Mouse (Mus musculus) hindbrain, postnatal 0 days (tissue): ENCODE data around the gene Tacc2. TPM values are rescaled to one million over a fixed set of nuclear protein-coding genes. Genes with fewer than 3 reads are reported as not detected.
"Not testable (repeated sequence)": the region's sequence is repeated elsewhere in the genome, so short reads cannot be mapped to it uniquely, and the experiment has no call there.

Source experiments
- ATAC-seq: fragments of 200-750 bp; cut with Nextera tagmentation; 2 replicates; pipeline ENCODE4 v1.8.0; 2017; ENCODE audit warnings: mild to moderate bottlenecking, moderate TSS enrichment, moderate library complexity
- DNase-seq: peaks from one replicate; pipeline ENCODE4 v3.0.0-alpha.2; 2015; ENCODE audit warnings: low spot score
- H3K27ac ChIP-seq: fragments of 300-500 bp; sonication (generic); 2 replicates; pipeline ENCODE4 v1.5.1; 2014; ENCODE audit warnings: mild to moderate bottlenecking
- H3K27me3 ChIP-seq: fragments of 300-500 bp; sonication (generic); 2 replicates; pipeline ENCODE4 v1.6.1; 2014; ENCODE audit warnings: low read length, mixed read lengths; ENCODE audit not compliant: insufficient read depth
- H3K36me3 ChIP-seq: fragments of 300-500 bp; sonication (generic); 2 replicates; pipeline ENCODE4 v1.6.1; 2014; ENCODE audit warnings: low read length, mixed read lengths; ENCODE audit not compliant: insufficient read depth
- H3K4me1 ChIP-seq: fragments of 300-500 bp; sonication (generic); 2 replicates; pipeline ENCODE4 v1.6.1; 2014; ENCODE audit warnings: antibody characterized with exemption, low read length, mixed read lengths; ENCODE audit not compliant: insufficient read depth
- H3K4me2 ChIP-seq: fragments of 300-500 bp; sonication (generic); 2 replicates; pipeline ENCODE4 v1.6.1; 2014; ENCODE audit warnings: low read depth, mild to moderate bottlenecking, low read length, moderate library complexity, mixed read lengths
- H3K4me3 ChIP-seq: fragments of 300-500 bp; sonication (generic); 2 replicates; pipeline ENCODE4 v1.5.1; 2014; ENCODE audit warnings: low read length
- H3K9ac ChIP-seq: fragments of 300-500 bp; sonication (generic); replicated peaks from 2 replicates; pipeline ENCODE4 v1.6.1; 2014; ENCODE audit warnings: mild to moderate bottlenecking, low read length, moderate library complexity, mixed read lengths
- H3K9me3 ChIP-seq: fragments of 300-500 bp; sonication (generic); 2 replicates; pipeline ENCODE4 v1.6.1; 2016; ENCODE audit warnings: low read length, mixed read lengths
- CTCF ChIP-seq: IDR thresholded peaks from 2 replicates; pipeline ENCODE4 v1.5.1; 2016; ENCODE audit warnings: antibody characterized with exemption, control low read depth, low read depth
- WGBS: fragments of 180-500 bp; shearing (Covaris S2); extraction: QIAGEN DNeasy Blood & Tissue Kit; methylation state at CpG from one replicate; pipeline ENCODE4 v1.1.7; 2014; 5-methylcytosine and 5-hydroxymethylcytosine counted together
- polyA plus RNA-seq: library from polyadenylated mRNA; unstranded; fragments of >200 nt; fragmentation: Nextera tagmentation; extraction: Ambion mirVana; gene quantifications from 2 replicates; pipeline ENCODE4 v1.2.1, GENCODE M21; 2015
- total RNA-seq: library from RNA; depleted of rRNA; stranded (reverse); fragments of >200 nt; gene quantifications from 2 replicates; pipeline ENCODE4 v1.2.3, GENCODE M21; 2014; rRNA removed

Tacc2 gene
- total RNA-seq = 37.9 and 38.4 TPM in 2 replicates
- polyA plus RNA-seq = 46.0 and 51.8 TPM in 2 replicates

DNA sequence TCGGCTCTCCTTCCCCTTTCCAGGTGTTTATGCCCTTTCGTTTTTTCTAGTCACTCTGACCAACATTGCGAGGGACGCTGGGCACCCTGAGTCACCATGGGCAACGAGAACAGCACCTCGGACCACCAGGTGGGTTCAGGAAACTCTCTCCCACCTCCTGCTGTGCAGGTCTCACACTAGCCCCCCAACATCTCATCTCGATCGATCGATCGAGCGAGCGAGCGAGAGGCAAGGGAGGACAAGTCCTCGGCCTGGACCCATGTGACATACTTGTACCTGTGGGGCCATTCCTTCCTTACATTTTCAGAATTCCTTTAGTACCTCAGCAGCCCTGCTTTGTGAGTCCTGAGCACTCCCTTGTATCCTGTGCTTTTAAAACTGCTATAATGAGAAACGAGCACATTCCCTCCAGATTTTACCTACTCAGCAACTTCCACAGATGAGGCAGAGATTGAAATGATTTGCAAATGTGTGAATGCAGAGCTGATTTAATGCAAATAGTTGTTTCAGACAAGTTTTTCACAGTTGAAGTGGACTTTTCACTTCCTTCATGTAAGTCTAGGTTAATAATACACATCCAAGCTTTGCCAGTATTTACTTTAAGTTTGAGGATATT, at the start of gene Tacc2:
Tacc2 (plus strand) TSS at position 51 of the 616 bp plus-strand sequence.
- Histone ChIP-seq H3K9me3 (no peaks in the 10 kb centered on the region), H3K27ac (no peak within 1 kb of the TSS), H3K27me3 (no peaks in the 10 kb centered on the region), H3K36me3 (no peaks in the 10 kb centered on the region), H3K4me1 (no peaks in the 10 kb centered on the region), H3K9ac (no peak within 1 kb of the TSS), H3K4me2 (peak within 1 kb of the TSS; percentile 38), H3K4me3 (no peak within 1 kb of the TSS)
- no peak for TF ChIP-seq CTCF
- no peak for DNase-seq
- WGBS = 53% methylated on average over 15 of the region's 15 CpGs
- no peak for ATAC-seq

DNA sequence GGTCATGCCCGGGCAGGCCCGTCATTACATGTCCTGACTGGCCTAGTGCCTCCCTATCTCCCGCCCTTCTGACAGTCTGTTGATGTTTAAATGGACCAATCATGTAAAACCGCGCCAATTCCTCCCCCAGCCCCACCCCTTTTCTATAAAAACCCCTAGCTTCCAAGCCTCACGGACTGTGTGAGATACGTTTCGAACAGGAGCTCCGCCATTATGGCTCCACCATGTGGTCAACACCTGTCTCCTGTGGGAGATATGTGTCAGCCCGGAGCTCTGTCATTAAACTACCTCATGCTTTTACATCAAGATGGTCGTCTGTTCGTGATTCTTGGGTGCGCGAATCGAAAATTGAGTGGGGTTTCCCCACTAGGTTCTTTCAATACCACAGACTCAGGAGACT, 46.1 kb upstream of the Tacc2 start:
- H3K4me3 ChIP-seq, H3K9ac ChIP-seq, ATAC-seq, H3K36me3 ChIP-seq, H3K4me2 ChIP-seq, H3K27me3 ChIP-seq, DNase-seq, H3K27ac ChIP-seq, H3K9me3 ChIP-seq, H3K4me1 ChIP-seq: not testable (repeated sequence)
- 95% methylated on average over 14 of the region's 15 CpGs for WGBS

DNA sequence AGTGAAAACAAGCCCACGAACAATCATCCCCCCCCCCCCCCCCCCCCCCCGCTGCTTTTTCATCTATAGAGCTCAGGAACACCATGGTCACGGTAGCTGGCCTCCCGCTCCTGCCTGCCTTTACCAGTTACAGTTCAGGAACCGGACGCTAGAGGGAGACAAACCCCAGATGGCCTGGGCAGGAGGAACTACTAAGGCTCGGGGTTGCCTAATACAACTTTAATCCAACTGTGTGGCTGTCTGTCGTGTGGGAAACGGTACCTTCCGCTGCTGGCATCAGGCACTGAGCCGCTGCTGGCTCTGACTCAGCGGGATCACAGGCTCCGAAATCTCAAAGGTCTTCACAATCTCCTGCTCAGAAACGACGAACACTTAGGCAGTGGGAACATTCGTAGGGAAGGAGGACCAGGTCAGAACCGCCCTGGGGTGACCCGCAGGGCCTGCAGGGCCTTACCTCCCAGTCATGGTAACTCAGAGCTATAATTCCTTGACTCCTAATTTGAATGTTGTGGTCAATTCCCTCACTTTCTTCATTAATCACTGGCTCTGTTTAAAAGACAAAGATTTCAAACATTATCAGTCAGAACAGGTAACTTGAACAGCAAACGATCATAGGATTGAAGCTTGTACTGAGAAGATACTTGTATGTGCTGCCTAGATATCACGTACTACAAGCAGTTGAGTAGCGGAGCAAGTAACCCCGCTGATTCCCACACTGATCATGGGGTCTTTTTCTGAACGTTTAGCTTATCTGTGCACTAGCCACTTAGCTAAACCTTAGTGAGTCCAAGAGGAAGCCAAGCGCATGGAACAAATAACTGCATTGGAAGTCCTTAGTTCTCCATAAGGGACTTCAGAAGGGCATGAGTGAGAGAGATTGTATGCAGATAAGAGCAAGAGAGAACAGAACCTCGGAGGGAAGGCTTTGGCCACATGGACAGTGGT, 43.6 kb upstream of the Tacc2 start:
- TF ChIP-seq CTCF = peak; percentile 94
- H3K9ac ChIP-seq = no peak overlapping the region
- peaks cover 23% of the 10 kb centered on the region; the same call in 1 of the 2 replicates for H3K36me3 ChIP-seq
- H3K4me3 ChIP-seq = no peak overlapping the region
- ATAC-seq (peak; percentile 85), DNase-seq (peak; percentile 89)
- H3K4me2 ChIP-seq = no peak overlapping the region
- 39% methylated on average over 24 of the region's 25 CpGs for WGBS
- peak overlapping the region; percentile 26; the same call in 1 of the 2 replicates for H3K27ac ChIP-seq
- no peaks in the 10 kb centered on the region for H3K4me1 ChIP-seq
- no peaks in the 10 kb centered on the region for H3K9me3 ChIP-seq
- H3K27me3 ChIP-seq = no peaks in the 10 kb centered on the region

DNA sequence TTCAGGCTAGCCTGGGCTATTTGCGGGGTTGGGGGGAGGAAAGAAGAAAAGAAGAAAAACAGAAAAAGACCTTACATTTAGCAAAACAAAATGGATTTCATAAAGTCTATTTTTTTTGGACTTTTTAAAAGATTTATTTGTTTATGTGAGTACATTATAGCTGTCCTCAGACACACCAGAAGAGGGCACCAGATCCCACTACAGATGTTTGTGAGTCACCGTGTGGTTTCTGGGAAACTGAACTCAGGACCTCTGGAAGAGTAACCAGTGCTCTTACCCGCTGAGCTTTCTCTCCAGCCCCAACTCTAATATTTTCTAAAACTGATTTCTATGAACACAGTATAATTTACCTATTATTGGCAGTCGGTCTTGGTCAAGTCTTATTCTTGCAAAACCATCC, 42.1 kb upstream of the Tacc2 start:
- 82% methylated on average over 4 of the region's 4 CpGs for WGBS
- H3K36me3 ChIP-seq = peaks cover 35% of the 10 kb centered on the region; the same call in 1 of the 2 replicates
- peak; percentile 38 for TF ChIP-seq CTCF
- no peaks in the 10 kb centered on the region for H3K9me3 ChIP-seq
- DNase-seq (peak; percentile 12), ATAC-seq (no peak)
- H3K4me3 ChIP-seq = no peak overlapping the region
- H3K27ac ChIP-seq = no peak overlapping the region
- H3K27me3 ChIP-seq = no peaks in the 10 kb centered on the region
- H3K9ac ChIP-seq = no peak overlapping the region
- H3K4me2 ChIP-seq = no peak overlapping the region
- H3K4me1 ChIP-seq = no peaks in the 10 kb centered on the region

DNA sequence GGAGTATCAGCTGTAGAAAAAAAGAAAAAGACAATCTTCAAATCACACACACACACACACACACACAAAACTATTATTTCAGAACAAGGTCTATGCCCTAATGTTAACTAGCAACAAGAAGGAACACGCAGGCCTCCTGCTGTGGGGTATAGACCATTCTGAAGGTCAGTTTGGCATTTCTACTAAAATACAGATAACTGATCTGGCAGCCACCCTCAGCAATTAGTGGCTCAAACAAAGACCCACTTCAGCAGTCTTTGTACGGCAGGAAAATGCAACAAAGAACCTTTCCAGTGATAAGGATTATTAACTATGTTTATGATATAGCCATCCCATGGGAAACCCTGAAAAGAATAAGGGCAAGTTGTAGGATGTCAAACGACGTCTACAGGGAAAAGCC, 40.2 kb upstream of the Tacc2 start:
- Histone ChIP-seq H3K27ac (no peak overlapping the region), H3K9me3 (no peaks in the 10 kb centered on the region), H3K9ac (no peak overlapping the region), H3K27me3 (no peaks in the 10 kb centered on the region), H3K4me2 (no peak overlapping the region), H3K4me1 (no peaks in the 10 kb centered on the region), H3K4me3 (no peak overlapping the region), H3K36me3 (peaks cover 33% of the 10 kb centered on the region)
- ATAC-seq (no peak), DNase-seq (no peak)
- no peak for TF ChIP-seq CTCF
- 89% methylated on average over 4 of the region's 4 CpGs for WGBS

DNA sequence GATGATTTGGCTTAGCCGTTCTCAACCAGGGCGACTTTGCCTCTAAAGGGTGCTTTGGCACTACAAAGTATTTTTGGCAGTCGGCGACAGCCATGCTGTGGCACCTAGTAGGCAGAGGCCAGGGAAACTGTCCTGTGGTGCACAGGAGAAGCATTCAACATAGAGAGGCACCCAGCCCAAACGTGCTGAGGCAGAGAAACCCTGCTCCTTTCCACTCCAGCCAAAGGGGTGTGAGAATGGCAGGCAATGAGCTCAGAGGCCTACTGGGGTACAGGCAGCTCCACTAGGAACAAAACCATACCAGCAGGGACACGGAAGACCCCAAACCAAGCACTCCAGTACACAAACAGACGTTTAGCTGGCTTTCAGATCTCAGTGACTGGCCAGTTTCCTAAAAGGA, 37.1 kb upstream of the Tacc2 start:
- no peaks in the 10 kb centered on the region for H3K9me3 ChIP-seq
- no peak overlapping the region for H3K27ac ChIP-seq
- no peaks in the 10 kb centered on the region for H3K27me3 ChIP-seq
- WGBS = 81% methylated on average over 7 of the region's 7 CpGs
- no peaks in the 10 kb centered on the region for H3K4me1 ChIP-seq
- H3K9ac ChIP-seq = no peak overlapping the region
- TF ChIP-seq CTCF = no peak
- ATAC-seq (no peak), DNase-seq (no peak)
- H3K36me3 ChIP-seq = peaks cover 42% of the 10 kb centered on the region
- H3K4me3 ChIP-seq = no peak overlapping the region
- no peak overlapping the region for H3K4me2 ChIP-seq
